Mouse (Mus musculus) heart, embryonic 16.5 days (tissue): ENCODE data around the gene Wdr72. TPM values are rescaled to one million over a fixed set of nuclear protein-coding genes. Genes with fewer than 3 reads are reported as not detected.

Experiments used
- ATAC-seq: fragments of 200-750 bp; cut with Nextera tagmentation; replicated peaks from 2 replicates; pipeline ENCODE4 v1.8.0; 2017; ENCODE audit warnings: moderate number of reproducible peaks; ENCODE audit not compliant: insufficient read depth, low FRiP score; ENCODE audit errors: extremely low read depth
- H3K27ac ChIP-seq: fragments of 300-500 bp; sonication (generic); 2 replicates; pipeline ENCODE4 v1.5.1; 2014; ENCODE audit warnings: mild to moderate bottlenecking, low read length, control low read depth, moderate library complexity
- H3K27me3 ChIP-seq: fragments of 300-500 bp; sonication (generic); 2 replicates; pipeline ENCODE4 v1.6.1; 2014; ENCODE audit warnings: low read length, mixed read lengths; ENCODE audit not compliant: control insufficient read depth, insufficient read depth
- H3K36me3 ChIP-seq: fragments of 300-500 bp; sonication (generic); 2 replicates; pipeline ENCODE4 v1.6.1; 2014; ENCODE audit not compliant: control insufficient read depth, insufficient read depth
- H3K4me1 ChIP-seq: fragments of 300-500 bp; sonication (generic); 2 replicates; pipeline ENCODE4 v1.6.1; 2014; ENCODE audit warnings: low read length, mixed read lengths; ENCODE audit not compliant: control insufficient read depth, insufficient read depth
- H3K4me2 ChIP-seq: fragments of 300-500 bp; sonication (generic); 2 replicates; pipeline ENCODE4 v1.6.1; 2014; ENCODE audit warnings: low read depth, mild to moderate bottlenecking, control low read depth, low read length
- H3K4me3 ChIP-seq: fragments of 300-500 bp; sonication (generic); 2 replicates; pipeline ENCODE4 v1.5.1; 2014; ENCODE audit warnings: mild to moderate bottlenecking, control low read depth, low read length
- H3K9ac ChIP-seq: fragments of 300-500 bp; sonication (generic); 2 replicates; pipeline ENCODE4 v1.6.1; 2014; ENCODE audit warnings: low read length, control low read depth
- H3K9me3 ChIP-seq: fragments of 300-500 bp; sonication (generic); replicated peaks from 2 replicates; pipeline ENCODE4 v1.6.1; 2016; ENCODE audit warnings: low read length; ENCODE audit not compliant: control insufficient read depth
- WGBS: fragments of 180-500 bp; shearing (Covaris S2); extraction: QIAGEN DNeasy Blood & Tissue Kit; methylation state at CpG from one replicate; pipeline ENCODE4 v1.1.7; 2014; 5-methylcytosine and 5-hydroxymethylcytosine counted together
- polyA plus RNA-seq: library from polyadenylated mRNA; unstranded; fragments of >200 nt; fragmentation: Nextera tagmentation; extraction: Ambion mirVana; gene quantifications from 2 replicates; pipeline ENCODE4 v1.2.1, GENCODE M21; 2015

Wdr72 gene
- polyA plus RNA-seq, 1 experiment from 2014 or later, result 1.5 TPM

GRCm38 (mm10) chr9:74169904-74170303, 59.7 kb downstream of the Wdr72 start:
- WGBS, result 65% methylated on average over 6 of the region's 6 CpGs
- H3K4me3 ChIP-seq, result no peak overlapping the region

GRCm38 (mm10) chr9:74186748-74187400, 76.7 kb downstream of the Wdr72 start:
- no peak overlapping the region for H3K4me3 ChIP-seq
- H3K4me2 ChIP-seq, result peak overlapping the region; percentile 29
- no peak for ATAC-seq
- no peaks in the 10 kb centered on the region for H3K36me3 ChIP-seq
- no peaks in the 10 kb centered on the region for H3K9me3 ChIP-seq
- no peaks in the 10 kb centered on the region for H3K4me1 ChIP-seq
- no peaks in the 10 kb centered on the region for H3K27me3 ChIP-seq
- 45% methylated on average over 16 of the region's 16 CpGs for WGBS
- no peak overlapping the region for H3K27ac ChIP-seq
- H3K9ac ChIP-seq, result no peak overlapping the region

More at GRCm38 (mm10) chr9:74169904-74170303, 59.7 kb downstream of the Wdr72 start:
- ATAC-seq, result no peak
- H3K27ac ChIP-seq, result no peak overlapping the region
- H3K36me3 ChIP-seq, result no peaks in the 10 kb centered on the region
- H3K9me3 ChIP-seq, result no peaks in the 10 kb centered on the region
- H3K4me1 ChIP-seq, result no peaks in the 10 kb centered on the region
- no peaks in the 10 kb centered on the region for H3K27me3 ChIP-seq
- no peak overlapping the region for H3K9ac ChIP-seq
- H3K4me2 ChIP-seq, result no peak overlapping the region

GRCm38 (mm10) chr9:74187401-74188029, 77.4 kb downstream of the Wdr72 start:
- Histone ChIP-seq H3K4me1 (no peaks in the 10 kb centered on the region), H3K4me3 (no peak overlapping the region), H3K9ac (no peak overlapping the region), H3K9me3 (no peaks in the 10 kb centered on the region), H3K27ac (no peak overlapping the region), H3K4me2 (peak overlapping the region; percentile 29), H3K27me3 (no peaks in the 10 kb centered on the region), H3K36me3 (no peaks in the 10 kb centered on the region)
- WGBS, result 52% methylated on average over 8 of the region's 8 CpGs
- ATAC-seq, result no peak

- 94% methylated on average over 2 of the region's 2 CpGs for WGBS
- H3K27ac ChIP-seq, result no peak overlapping the region
- H3K4me2 ChIP-seq, result no peak overlapping the region
- no peak for ATAC-seq
- no peaks in the 10 kb centered on the region for H3K4me1 ChIP-seq
- no peak overlapping the region for H3K4me3 ChIP-seq
- H3K27me3 ChIP-seq, result no peaks in the 10 kb centered on the region
- no peaks in the 10 kb centered on the region for H3K36me3 ChIP-seq
- no peaks in the 10 kb centered on the region for H3K9me3 ChIP-seq
- no peak overlapping the region for H3K9ac ChIP-seq
Measured at GRCm38 (mm10) chr9:74194898-74195297, 84.7 kb downstream of the Wdr72 start.

GRCm38 (mm10) chr9:74228272-74228671, 118.1 kb downstream of the Wdr72 start:
- no peaks in the 10 kb centered on the region for H3K9me3 ChIP-seq
- no peak for ATAC-seq
- H3K4me1 ChIP-seq, result no peaks in the 10 kb centered on the region
- no peak overlapping the region for H3K4me2 ChIP-seq
- 69% methylated on average over 6 of the region's 6 CpGs for WGBS
- no peak overlapping the region for H3K4me3 ChIP-seq
- H3K36me3 ChIP-seq, result no peaks in the 10 kb centered on the region
- no peak overlapping the region for H3K27ac ChIP-seq
- no peaks in the 10 kb centered on the region for H3K27me3 ChIP-seq
- no peak overlapping the region for H3K9ac ChIP-seq

GRCm38 (mm10) chr9:74241292-74241691, 131.1 kb downstream of the Wdr72 start:
- no peak for ATAC-seq
- no peak overlapping the region for H3K9ac ChIP-seq
- WGBS, result 65% methylated on average over 5 of the region's 5 CpGs

GRCm38 (mm10) chr9:74248084-74248483, 137.9 kb downstream of the Wdr72 start:
- H3K4me3 ChIP-seq, result no peak overlapping the region
- ATAC-seq, result peak; percentile 75; the same call in 1 of the 2 replicates
- H3K4me2 ChIP-seq, result peak overlapping the region; percentile 11
- no peaks in the 10 kb centered on the region for H3K27me3 ChIP-seq
- WGBS, result 65% methylated on average over 4 of the region's 4 CpGs
- H3K36me3 ChIP-seq, result no peaks in the 10 kb centered on the region
- H3K9ac ChIP-seq, result no peak overlapping the region
- peak overlapping the region; percentile 12 for H3K27ac ChIP-seq
- H3K9me3 ChIP-seq, result no peaks in the 10 kb centered on the region
- peaks cover 7% of the 10 kb centered on the region for H3K4me1 ChIP-seq

More at GRCm38 (mm10) chr9:74241292-74241691, 131.1 kb downstream of the Wdr72 start:
- no peaks in the 10 kb centered on the region for H3K4me1 ChIP-seq
- no peak overlapping the region for H3K27ac ChIP-seq
- H3K4me2 ChIP-seq, result no peak overlapping the region
- H3K36me3 ChIP-seq, result no peaks in the 10 kb centered on the region
- H3K27me3 ChIP-seq, result no peaks in the 10 kb centered on the region
- no peak overlapping the region for H3K4me3 ChIP-seq
- no peaks in the 10 kb centered on the region for H3K9me3 ChIP-seq

- Histone ChIP-seq H3K27me3 (no peaks in the 10 kb centered on the region), H3K9me3 (no peaks in the 10 kb centered on the region), H3K4me2 (no peak overlapping the region), H3K27ac (no peak overlapping the region), H3K4me3 (no peak overlapping the region), H3K4me1 (peaks cover 7% of the 10 kb centered on the region), H3K36me3 (no peaks in the 10 kb centered on the region), H3K9ac (no peak overlapping the region)
- ATAC-seq, result no peak
- WGBS, result 46% methylated on average over 1 of the region's 1 CpGs
Measured at GRCm38 (mm10) chr9:74249486-74249885, 139.3 kb downstream of the Wdr72 start.

GRCm38 (mm10) chr9:74250522-74250921, 140.4 kb downstream of the Wdr72 start:
- Histone ChIP-seq H3K4me2 (no peak overlapping the region), H3K9me3 (no peaks in the 10 kb centered on the region), H3K27ac (no peak overlapping the region), H3K4me1 (peaks cover 7% of the 10 kb centered on the region), H3K9ac (no peak overlapping the region), H3K36me3 (no peaks in the 10 kb centered on the region), H3K27me3 (no peaks in the 10 kb centered on the region), H3K4me3 (no peak overlapping the region)
- WGBS, result 39% methylated on average over 1 of the region's 1 CpGs
- ATAC-seq, result no peak
